Mouse (Mus musculus) hindbrain, embryonic 16.5 days (tissue): ENCODE data around the gene Pum1. TPM values are rescaled to one million over a fixed set of nuclear protein-coding genes. Genes with fewer than 3 reads are reported as not detected.
A peak's percentile ranks its signal among the peaks of the same experiment; 100 is the strongest.
"Not testable (repeated sequence)": the region's sequence is repeated elsewhere in the genome, so short reads cannot be mapped to it uniquely, and the experiment has no call there.

ENCODE experiments used
- ATAC-seq: fragments of 200-750 bp; cut with Nextera tagmentation; 2 replicates; pipeline ENCODE4 v1.8.0; 2017; ENCODE audit warnings: moderate TSS enrichment, moderate library complexity
- H3K27ac ChIP-seq: fragments of 300-500 bp; sonication (generic); 2 replicates; pipeline ENCODE4 v1.5.1; 2014; ENCODE audit warnings: low read depth, mild to moderate bottlenecking, control low read depth, low read length, moderate library complexity
- H3K27me3 ChIP-seq: fragments of 300-500 bp; sonication (generic); replicated peaks from 2 replicates; pipeline ENCODE4 v1.6.1; 2014; ENCODE audit warnings: low read length; ENCODE audit not compliant: control insufficient read depth, insufficient read depth
- H3K36me3 ChIP-seq: fragments of 300-500 bp; sonication (generic); 2 replicates; pipeline ENCODE4 v1.6.1; 2014; ENCODE audit warnings: mild to moderate bottlenecking, low read length, moderate library complexity, mixed read lengths; ENCODE audit not compliant: control insufficient read depth, insufficient read depth
- H3K4me1 ChIP-seq: fragments of 300-500 bp; sonication (generic); 2 replicates; pipeline ENCODE4 v1.6.1; 2014; ENCODE audit warnings: low read depth, low read length; ENCODE audit not compliant: control insufficient read depth, insufficient read depth
- H3K4me2 ChIP-seq: fragments of 300-500 bp; sonication (generic); 2 replicates; pipeline ENCODE4 v1.6.1; 2014; ENCODE audit warnings: mild to moderate bottlenecking, low read length, control low read depth, moderate library complexity
- H3K4me3 ChIP-seq: fragments of 300-500 bp; sonication (generic); 2 replicates; pipeline ENCODE4 v1.5.1; 2014; ENCODE audit warnings: mild to moderate bottlenecking, low read length, control low read depth, moderate library complexity
- H3K9ac ChIP-seq: fragments of 300-500 bp; sonication (generic); 2 replicates; pipeline ENCODE4 v1.6.1; 2014; ENCODE audit warnings: low read depth, mild to moderate bottlenecking, control low read depth, low read length, moderate library complexity
- H3K9me3 ChIP-seq: fragments of 300-500 bp; sonication (generic); 2 replicates; pipeline ENCODE4 v1.6.1; 2014; ENCODE audit warnings: mild to moderate bottlenecking, low read length, moderate library complexity; ENCODE audit not compliant: control insufficient read depth
- WGBS: fragments of 180-500 bp; shearing (Covaris S2); extraction: QIAGEN DNeasy Blood & Tissue Kit; methylation state at CpG from one replicate; pipeline ENCODE4 v1.1.7; 2014; 5-methylcytosine and 5-hydroxymethylcytosine counted together
- polyA plus RNA-seq: library from polyadenylated mRNA; unstranded; fragments of >200 nt; fragmentation: Nextera tagmentation; extraction: Ambion mirVana; gene quantifications from 2 replicates; pipeline ENCODE4 v1.2.1, GENCODE M21; 2015

Pum1 gene
- polyA plus RNA-seq, 1 experiment from 2014 or later, result 79.1 TPM

GRCm38 (mm10) chr4:130664414-130665029 is 1.4 kb downstream of the Pum1 start:
- ATAC-seq, result no peak
- Histone ChIP-seq H3K4me1 (peaks cover 31% of the 10 kb centered on the region), H3K27ac (peak overlapping the region; percentile 96), H3K36me3 (0 out of 2 replicates have a peak, but pooled peaks cover 2% of the 10 kb centered on the region), H3K4me2 (peak overlapping the region; percentile 83), H3K9me3 (no peaks in the 10 kb centered on the region), H3K4me3 (peak overlapping the region; percentile 78), H3K27me3 (no peaks in the 10 kb centered on the region), H3K9ac (peak overlapping the region; percentile 91)
- WGBS, result 4% methylated on average over 7 of the region's 7 CpGs

GRCm38 (mm10) chr4:130665176-130665575 is 2.1 kb downstream of the Pum1 start:
- Histone ChIP-seq H3K9ac (no peak overlapping the region), H3K9me3 (no peaks in the 10 kb centered on the region), H3K27me3 (no peaks in the 10 kb centered on the region), H3K27ac (no peak overlapping the region), H3K4me3 (peak overlapping the region; percentile 17; the same call in 1 of the 2 replicates), H3K36me3 (0 out of 2 replicates have a peak, but pooled peaks cover 2% of the 10 kb centered on the region), H3K4me2 (peak overlapping the region; percentile 83), H3K4me1 (peaks cover 31% of the 10 kb centered on the region)
- ATAC-seq, result no peak
- 4% methylated on average over 1 of the region's 1 CpGs for WGBS

- H3K4me2 ChIP-seq, result no peak overlapping the region
- H3K4me3 ChIP-seq, result no peak overlapping the region
- no peaks in the 10 kb centered on the region for H3K27me3 ChIP-seq
- H3K9me3 ChIP-seq, result no peaks in the 10 kb centered on the region
- ATAC-seq, result no peak
- H3K27ac ChIP-seq, result no peak overlapping the region
- no peak overlapping the region for H3K9ac ChIP-seq
- H3K36me3 ChIP-seq, result peaks cover 4% of the 10 kb centered on the region; the same call in 1 of the 2 replicates
- WGBS, result 53% methylated on average over 2 of the region's 2 CpGs
- peaks cover 38% of the 10 kb centered on the region for H3K4me1 ChIP-seq
Measured at GRCm38 (mm10) chr4:130667686-130668085, 4.6 kb downstream of the Pum1 start.

- Histone ChIP-seq H3K27ac (no peak overlapping the region), H3K4me1 (peaks cover 38% of the 10 kb centered on the region), H3K4me3 (no peak overlapping the region), H3K27me3 (no peaks in the 10 kb centered on the region), H3K4me2 (no peak overlapping the region), H3K36me3 (peaks cover 10% of the 10 kb centered on the region; the same call in 1 of the 2 replicates), H3K9me3 (no peaks in the 10 kb centered on the region), H3K9ac (no peak overlapping the region)
- ATAC-seq, result no peak
- WGBS, result 51% methylated on average over 2 of the region's 2 CpGs
Measured at GRCm38 (mm10) chr4:130668541-130668940, 5.4 kb downstream of the Pum1 start.

- H3K9me3 ChIP-seq, result no peaks in the 10 kb centered on the region
- no peak overlapping the region for H3K9ac ChIP-seq
- H3K4me1 ChIP-seq, result peaks cover 38% of the 10 kb centered on the region
- no peaks in the 10 kb centered on the region for H3K27me3 ChIP-seq
- H3K36me3 ChIP-seq, result peaks cover 10% of the 10 kb centered on the region; the same call in 1 of the 2 replicates
- H3K27ac ChIP-seq, result no peak overlapping the region
- H3K4me2 ChIP-seq, result peak overlapping the region; percentile 20
- WGBS, result 68% methylated on average over 7 of the region's 7 CpGs
- no peak overlapping the region for H3K4me3 ChIP-seq
- ATAC-seq, result no peak
Measured at GRCm38 (mm10) chr4:130668991-130669390, 5.9 kb downstream of the Pum1 start.

GRCm38 (mm10) chr4:130670023-130670422 is 6.9 kb downstream of the Pum1 start:
- H3K27me3 ChIP-seq, H3K27ac ChIP-seq, H3K36me3 ChIP-seq, H3K4me3 ChIP-seq, H3K9me3 ChIP-seq, H3K4me2 ChIP-seq, ATAC-seq, H3K9ac ChIP-seq: not testable (repeated sequence)
- WGBS, result 85% methylated on average over 5 of the region's 5 CpGs
- H3K4me1 ChIP-seq, result peaks cover 34% of the 10 kb centered on the region

GRCm38 (mm10) chr4:130671079-130671845 is 8.1 kb downstream of the Pum1 start:
- no peak for ATAC-seq
- H3K36me3 ChIP-seq, result peaks cover 10% of the 10 kb centered on the region; the same call in 1 of the 2 replicates
- no peak overlapping the region for H3K27ac ChIP-seq
- WGBS, result 85% methylated on average over 4 of the region's 4 CpGs
- H3K4me2 ChIP-seq, result no peak overlapping the region
- H3K27me3 ChIP-seq, result no peaks in the 10 kb centered on the region
- no peak overlapping the region for H3K4me3 ChIP-seq
- H3K4me1 ChIP-seq, result peaks cover 25% of the 10 kb centered on the region
- no peak overlapping the region for H3K9ac ChIP-seq
- no peaks in the 10 kb centered on the region for H3K9me3 ChIP-seq

- no peak overlapping the region for H3K27ac ChIP-seq
- no peak overlapping the region for H3K4me3 ChIP-seq
- H3K4me2 ChIP-seq, result no peak overlapping the region
- H3K9me3 ChIP-seq, result no peaks in the 10 kb centered on the region
- H3K4me1 ChIP-seq, result peaks cover 21% of the 10 kb centered on the region
- H3K27me3 ChIP-seq, result no peaks in the 10 kb centered on the region
- H3K36me3 ChIP-seq, result peaks cover 10% of the 10 kb centered on the region; the same call in 1 of the 2 replicates
- H3K9ac ChIP-seq, result no peak overlapping the region
- ATAC-seq, result no peak
Measured at GRCm38 (mm10) chr4:130672161-130672560, 9.0 kb downstream of the Pum1 start.

- Histone ChIP-seq H3K4me2 (no peak overlapping the region), H3K27me3 (no peaks in the 10 kb centered on the region), H3K36me3 (peaks cover 6% of the 10 kb centered on the region; the same call in 1 of the 2 replicates), H3K9ac (no peak overlapping the region), H3K4me3 (no peak overlapping the region), H3K4me1 (peaks cover under 1% of the 10 kb centered on the region; the same call in 1 of the 2 replicates), H3K9me3 (no peaks in the 10 kb centered on the region), H3K27ac (no peak overlapping the region)
- ATAC-seq, result no peak
- 91% methylated on average over 2 of the region's 2 CpGs for WGBS
Measured at GRCm38 (mm10) chr4:130676746-130677145, 13.6 kb downstream of the Pum1 start.
